Mouse (Mus musculus) ES-E14 (cell line): ENCODE results near the gene Gpatch8.

Experiments used
- CHD2 ChIP-seq: IDR thresholded peaks from 2 replicates; pipeline ENCODE4 v1.6.1; 2014; ENCODE audit warnings: mild to moderate bottlenecking, low read depth, low read length, inconsistent platforms
- HCFC1 ChIP-seq: IDR thresholded peaks from 2 replicates; pipeline ENCODE4 v1.6.1; 2012; ENCODE audit warnings: low read length, inconsistent platforms, borderline replicate concordance; ENCODE audit not compliant: insufficient read depth
- MAFK ChIP-seq: IDR thresholded peaks from 2 replicates; pipeline ENCODE4 v1.6.1; 2014; ENCODE audit warnings: mild to moderate bottlenecking, low read depth, low read length, inconsistent platforms; ENCODE audit not compliant: insufficient read depth
- ZC3H11A ChIP-seq: IDR thresholded peaks from 2 replicates; pipeline ENCODE4 v1.6.1; 2012; ENCODE audit warnings: low read depth, mild to moderate bottlenecking, inconsistent platforms, low read length, borderline replicate concordance
- ZNF384 ChIP-seq: IDR thresholded peaks from 2 replicates; pipeline ENCODE4 v1.6.1; 2012; ENCODE audit warnings: low read depth, low read length, inconsistent platforms

DNA sequence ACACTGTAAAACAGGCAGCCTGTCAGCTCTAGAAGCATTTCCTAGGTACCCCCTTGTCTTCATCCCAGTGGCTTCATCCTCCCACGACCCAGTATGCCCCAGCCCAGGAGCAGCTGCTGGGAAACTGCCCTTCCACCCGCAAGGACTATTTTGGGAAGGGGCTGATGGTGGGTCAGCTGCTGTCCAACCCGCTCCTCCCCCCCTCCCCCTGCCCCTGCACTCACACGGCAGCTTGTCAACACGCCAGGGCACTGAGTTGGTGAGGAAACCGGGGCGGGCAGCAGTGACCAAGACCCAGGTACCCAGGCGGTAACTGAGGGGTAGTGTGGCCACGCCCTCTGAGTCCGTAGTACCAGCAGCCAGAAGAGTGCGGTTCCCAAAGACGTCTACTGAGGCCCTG is 112.5 kb downstream of the Gpatch8 start:
- TF ChIP-seq ZNF384 (no peak), MAFK (no peak), HCFC1 (no peak), ZC3H11A (no peak), CHD2 (no peak)
